Mouse (Mus musculus): Measurements from ENCODE around the gene Kif20b.

- TF ChIP-seq POLR2A (IDR thresholded peaks at IDR 0.05; ENCODE audit: low read depth, low read length): no peak
- TF ChIP-seq CTCF (IDR thresholded peaks at IDR 0.05; ENCODE audit: extremely low read depth, insufficient read length, insufficient replicate concordance, low read depth, low read length): no peak
These were observed 30.6 kb upstream of the Kif20b start for GRCm38 (mm10) chr19:34891590-34891989.
